ENCODE assay signal across 21 mouse cellular contexts in the genomic region with DNA sequence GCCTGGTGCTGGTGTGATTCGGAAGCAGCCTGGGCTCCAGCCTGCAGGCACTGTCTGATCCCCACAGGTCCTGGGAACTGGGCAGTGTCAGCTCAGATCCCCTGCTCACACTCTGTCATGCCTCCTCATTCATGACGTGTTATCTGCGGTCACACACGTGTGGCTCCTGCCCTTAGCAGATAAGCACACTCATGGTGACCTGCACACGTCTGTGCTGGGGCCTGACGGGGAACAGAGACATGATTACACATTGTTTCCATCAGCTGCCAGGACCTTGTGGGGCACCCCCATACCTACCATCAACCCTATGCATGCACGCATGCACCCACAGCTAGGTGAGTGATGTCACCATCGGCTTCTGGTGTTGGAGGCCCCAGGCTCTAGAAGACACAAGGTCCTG. TPM values are rescaled to one million over a fixed set of nuclear protein-coding genes. Genes with fewer than 3 reads are reported as not detected.
DNase-seq lines count a peak whose midpoint lies in the region; ATAC-seq and TF ChIP-seq lines count a peak whose summit lies in the region.
"Had no signal": no experiment of that assay in that cellular context is flagged by ENCODE, and none has a peak within 500 bp of the region (broad histone marks: within the 10 kb centered on the region; RNA-seq: fewer than 3 reads in every experiment).

No protein-coding gene starts in this region.

- no peak overlapping the region for H3K4me2 ChIP-seq in CH12.LX (ENCODE audit: insufficient read depth, low read depth, poor library complexity, severe bottlenecking)
- H3K4me2 ChIP-seq in liver, embryonic 15.5 days = peak overlapping the region; percentile 45
- H3K4me2 ChIP-seq: forebrain, embryonic 15.5 days; hindbrain, embryonic 13.5 days; limb, embryonic 12.5 days; lung, embryonic 14.5 days had no signal

- DNase-seq in CH12.LX (ENCODE audit: extremely low read depth) (peak; percentile 21), MEL (ENCODE audit: low read depth, low spot score) (peak; percentile 90)
- DNase-seq in cerebellum, adult 11-12 months = no peak
- DNase-seq in kidney, adult 18-20 months = no peak
- DNase-seq in thymus, postnatal 14 days = no peak
- no peak for DNase-seq in T-cell, adult 2 months (ENCODE audit: low spot score)
- DNase-seq: adrenal gland, postnatal 10 days; cerebellum, adult 2 months; cerebellum, postnatal 36 days; gastrocnemius, postnatal 36 days; lung, embryonic 14.5 days; lung, postnatal 36 days; thymus, adult 18-20 months had no signal

- TF ChIP-seq RAD21 in CH12.LX (IDR thresholded peaks at IDR 0.05; ENCODE audit: low read depth, low read length) (no peak), MEL (IDR thresholded peaks at IDR 0.05; ENCODE audit: low read depth, low read length) (no peak)

- in situ Hi-C loops in CH12.LX (cut with MboI; ENCODE audit: low pct_ligation_motif_present, low pct_unique_long_range_greater_than_20kb, low sequenced_read_pairs) = loop anchor here (5.0 kb wide), 1 partner anchor 37 kb away; no protein-coding TSS in a partner anchor

- H3K9me3 ChIP-seq in CH12.LX (replicated peaks; ENCODE audit: low read length) = no peaks in the 10 kb centered on the region
- no peaks in the 10 kb centered on the region for H3K9me3 ChIP-seq in MEL (replicated peaks; ENCODE audit: insufficient read depth, low read length)
- no peaks in the 10 kb centered on the region for H3K9me3 ChIP-seq in erythroblast, embryonic 14.5 days (ENCODE audit: control insufficient read depth, low read length)
- no peaks in the 10 kb centered on the region for H3K9me3 ChIP-seq in liver, embryonic 15.5 days (replicated peaks)
- H3K9me3 ChIP-seq: forebrain, embryonic 15.5 days; hindbrain, embryonic 13.5 days; limb, embryonic 12.5 days; midbrain, embryonic 10.5 days had no signal

- no peak overlapping the region for H3K9ac ChIP-seq in CH12.LX (ENCODE audit: insufficient read depth, low read depth)
- H3K9ac ChIP-seq in MEL (ENCODE audit: control insufficient read depth, low read depth, low read length, poor library complexity, severe bottlenecking) = peak overlapping the region; percentile 24; the same call in 1 of the 2 replicates
- H3K9ac ChIP-seq in liver, embryonic 15.5 days = no peak overlapping the region
- H3K9ac ChIP-seq: forebrain, embryonic 15.5 days; hindbrain, embryonic 13.5 days; limb, embryonic 12.5 days; lung, embryonic 14.5 days had no signal

- ATAC-seq in liver, embryonic 15.5 days (ENCODE audit: insufficient read depth) = peak; percentile 96
- ATAC-seq: forebrain, embryonic 15.5 days; inflammation-experienced regulatory T-cells, adult 6 months had no signal

- H3K27me3 ChIP-seq in CH12.LX (replicated peaks) (peaks cover 96% of the 10 kb centered on the region), MEL (ENCODE audit: control insufficient read depth in 1 of 2, insufficient read depth in 2 of 2, low read length in 2 of 2) (no peaks in the 10 kb centered on the region)
- peaks cover 20% of the 10 kb centered on the region for H3K27me3 ChIP-seq in erythroblast, embryonic 14.5 days (ENCODE audit: control insufficient read depth)
- H3K27me3 ChIP-seq in liver, embryonic 15.5 days = peaks cover 43% of the 10 kb centered on the region

- no peak overlapping the region for H3K4me3 ChIP-seq in CH12.LX (replicated peaks in 1 of 3; ENCODE audit: low read depth in 2 of 3, low read length in 2 of 3, poor library complexity in 1 of 3)
- peak overlapping the region; percentile 18 to 36; a peak in 3 of 4 replicates for H3K4me3 ChIP-seq in MEL (ENCODE audit: control insufficient read depth in 1 of 2, insufficient read depth in 1 of 2, low read depth in 2 of 2, low read length in 2 of 2)
- peak overlapping the region; percentile 67 for H3K4me3 ChIP-seq in erythroblast, embryonic 14.5 days (replicated peaks)
- no peak overlapping the region for H3K4me3 ChIP-seq in liver, embryonic 15.5 days (replicated peaks)
- H3K4me3 ChIP-seq: forebrain, embryonic 15.5 days; hindbrain, embryonic 13.5 days; limb, embryonic 12.5 days; midbrain, embryonic 10.5 days had no signal

- TF ChIP-seq EP300 in CH12.LX (IDR thresholded peaks at IDR 0.05; ENCODE audit: low read length) (no peak), MEL (IDR thresholded peaks at IDR 0.05; ENCODE audit: low read depth in 1 of 2, low read length in 2 of 2) (peak; percentile 86 to 91)

- dilution Hi-C loops in CH12.LX (cut with MboI; ENCODE audit: extremely low pct_ligation_motif_present, extremely low pct_unique_long_range_greater_than_20kb, low sequenced_read_pairs) = no loop called here

- H3K4me1 ChIP-seq in CH12.LX (ENCODE audit: control insufficient read depth in 1 of 2, insufficient read depth in 2 of 2) (peaks cover 4 to 10% of the 10 kb centered on the region in 2 experiments; a peak in 3 of 4 replicates), MEL (ENCODE audit: control insufficient read depth in 1 of 2, insufficient read depth in 2 of 2, low read length in 2 of 2) (peaks cover 0 to 14% of the 10 kb centered on the region in 2 experiments; a peak in 2 of 4 replicates)
- peaks cover 72% of the 10 kb centered on the region for H3K4me1 ChIP-seq in erythroblast, embryonic 14.5 days (ENCODE audit: control insufficient read depth)
- H3K4me1 ChIP-seq in liver, embryonic 15.5 days (replicated peaks) = peaks cover 43% of the 10 kb centered on the region
- H3K4me1 ChIP-seq: limb, embryonic 12.5 days had no signal

- 29% methylated on average over 8 of the region's 8 CpGs for WGBS in liver, embryonic 15.5 days (ENCODE audit: insufficient replicate concordance)

- TF ChIP-seq CTCF in CH12.LX (conservative IDR thresholded peaks at IDR 0.05 in 1 of 2, IDR thresholded peaks at IDR 0.05 in 1 of 2; ENCODE audit: low read depth in 2 of 2, low read length in 2 of 2) (no peak), MEL (IDR thresholded peaks at IDR 0.05 in 2 of 3, conservative IDR thresholded peaks at IDR 0.05 in 1 of 3; ENCODE audit: control insufficient read depth in 1 of 3, insufficient read depth in 1 of 3, low read depth in 2 of 3, low read length in 3 of 3, poor library complexity in 1 of 3, severe bottlenecking in 1 of 3) (no peak)

- H3K27ac ChIP-seq in CH12.LX (ENCODE audit: insufficient read depth, low read depth) (no peak overlapping the region), MEL (ENCODE audit: control insufficient read depth, low read depth, low read length) (no peak overlapping the region)
- peak overlapping the region; percentile 75 for H3K27ac ChIP-seq in liver, embryonic 15.5 days (replicated peaks)
- H3K27ac ChIP-seq: forebrain, embryonic 15.5 days; hindbrain, embryonic 13.5 days; limb, embryonic 12.5 days had no signal

- no peaks in the 10 kb centered on the region for H3K36me3 ChIP-seq in CH12.LX (replicated peaks in 1 of 2; ENCODE audit: control insufficient read depth in 1 of 2, insufficient read depth in 1 of 2, low read length in 1 of 2)
- no peaks in the 10 kb centered on the region; a peak in 1 of 4 replicates for H3K36me3 ChIP-seq in MEL (ENCODE audit: control insufficient read depth in 1 of 2, insufficient read depth in 2 of 2, low read length in 2 of 2)
- peaks cover 31% of the 10 kb centered on the region for H3K36me3 ChIP-seq in erythroblast, embryonic 14.5 days (ENCODE audit: control insufficient read depth)
- H3K36me3 ChIP-seq in liver, embryonic 15.5 days (replicated peaks) = no peaks in the 10 kb centered on the region
- H3K36me3 ChIP-seq: forebrain, embryonic 15.5 days; hindbrain, embryonic 13.5 days; limb, embryonic 12.5 days; midbrain, embryonic 10.5 days had no signal

- no peak for TF ChIP-seq POLR2A in CH12.LX (IDR thresholded peaks at IDR 0.05; ENCODE audit: low read depth, low read length)
- TF ChIP-seq POLR2A in MEL (IDR thresholded peaks at IDR 0.05; ENCODE audit: control insufficient read depth in 1 of 2, insufficient read depth in 1 of 2, low read depth in 1 of 2, low read length in 2 of 2, poor library complexity in 1 of 2) = no peak

- H3K79me2 ChIP-seq in CH12.LX (replicated peaks; ENCODE audit: control insufficient read depth, extremely low read depth, insufficient read depth, poor library complexity, severe bottlenecking) = no peaks in the 10 kb centered on the region
- no peaks in the 10 kb centered on the region for H3K79me2 ChIP-seq in MEL (ENCODE audit: control insufficient read depth, insufficient read depth, low read length, poor library complexity)

RNA-seq across cellular contexts. Expression of a gene that starts 26.1 kb away (rescaled TPM):
- total RNA-seq in CH12.LX (2012; rRNA removed) (not detected in 2 replicates), CH12.LX (2014; rRNA removed) (not detected in 2 replicates), MEL (2012; rRNA removed) (not detected in 2 replicates)
- polyA plus RNA-seq in CH12.LX (2012; ENCODE audit: insufficient read length, low read depth) (not detected in 2 replicates), MEL (2012; ENCODE audit: insufficient read depth in 1 of 2, insufficient read length in 2 of 2, low read depth in 1 of 2, low replicate concordance in 2 of 2, missing spikeins in 1 of 2) (under 1 TPM in 1 of 2 experiments, not detected in 1; 0.03 TPM)
- 11.7 and 12.9 TPM in 2 replicates for polyA plus RNA-seq in erythroblast, embryonic 14.5 days (2012)
- polyA plus RNA-seq in liver, embryonic 15.5 days (2015; fragmentation: Nextera tagmentation; extraction: Ambion mirVana) = 0.25 and 0.33 TPM in 2 replicates
- total RNA-seq: gastrocnemius, postnatal 36 days had no signal
- polyA plus RNA-seq: heart, postnatal 0 days had no signal

RNA-seq across cellular contexts. Expression of a gene that starts 31.9 kb away (rescaled TPM):
- total RNA-seq in CH12.LX (2012; rRNA removed) = not detected in 2 replicates
- not detected in 2 replicates for total RNA-seq in CH12.LX (2014; rRNA removed)
- not detected in 2 replicates for polyA plus RNA-seq in CH12.LX (2012; ENCODE audit: insufficient read length, low read depth)
- total RNA-seq in MEL (2012; rRNA removed) = 0.12 TPM in 1 of 2 replicates, not detected in the other
- polyA plus RNA-seq in MEL (2012; ENCODE audit: insufficient read depth in 1 of 2, insufficient read length in 2 of 2, low read depth in 1 of 2, low replicate concordance in 2 of 2, missing spikeins in 1 of 2) = not detected
- polyA plus RNA-seq in erythroblast, embryonic 14.5 days (2012) = 3.4 and 4.0 TPM in 2 replicates
- 57.8 and 69.3 TPM in 2 replicates for polyA plus RNA-seq in liver, embryonic 15.5 days (2015; fragmentation: Nextera tagmentation; extraction: Ambion mirVana)

RNA-seq across cellular contexts. Expression of a gene that starts 37.6 kb away (rescaled TPM):
- total RNA-seq in CH12.LX (2012; rRNA removed) (not detected in 2 replicates), CH12.LX (2014; rRNA removed) (not detected in 2 replicates), MEL (2012; rRNA removed) (not detected in 2 replicates)
- polyA plus RNA-seq in CH12.LX (2012; ENCODE audit: insufficient read length, low read depth) (not detected in 2 replicates), MEL (2012; ENCODE audit: insufficient read depth in 1 of 2, insufficient read length in 2 of 2, low read depth in 1 of 2, low replicate concordance in 2 of 2, missing spikeins in 1 of 2) (not detected)
- polyA plus RNA-seq in erythroblast, embryonic 14.5 days (2012) = 4.0 and 6.2 TPM in 2 replicates
- 59.0 and 70.3 TPM in 2 replicates for polyA plus RNA-seq in liver, embryonic 15.5 days (2015; fragmentation: Nextera tagmentation; extraction: Ambion mirVana)

RNA-seq across cellular contexts. Expression of a gene that starts 44.5 kb away (rescaled TPM):
- total RNA-seq in CH12.LX (2012; rRNA removed) = not detected in 2 replicates
- not detected in 2 replicates for total RNA-seq in CH12.LX (2014; rRNA removed)
- not detected in 2 replicates for polyA plus RNA-seq in CH12.LX (2012; ENCODE audit: insufficient read length, low read depth)
- total RNA-seq in MEL (2012; rRNA removed) = not detected in 2 replicates
- not detected for polyA plus RNA-seq in MEL (2012; ENCODE audit: insufficient read depth in 1 of 2, insufficient read length in 2 of 2, low read depth in 1 of 2, low replicate concordance in 2 of 2, missing spikeins in 1 of 2)
- 2.6 and 3.7 TPM in 2 replicates for polyA plus RNA-seq in erythroblast, embryonic 14.5 days (2012)
- 109 and 134 TPM in 2 replicates for polyA plus RNA-seq in liver, embryonic 15.5 days (2015; fragmentation: Nextera tagmentation; extraction: Ambion mirVana)

Comparison
In these comparisons a context has a peak if more than half of its experiments do, and no peak if none do; other contexts are left out.
1. DNase-seq: peak in CH12.LX (single experiment) and MEL (single experiment); none in cerebellum, adult 11-12 months (single experiment), kidney, adult 18-20 months (single experiment), thymus, postnatal 14 days (single experiment) and T-cell, adult 2 months (single experiment).
2. H3K4me3 ChIP-seq: peak in MEL (2 of 2) and erythroblast, embryonic 14.5 days (single experiment); none in CH12.LX (0 of 3) and liver, embryonic 15.5 days (single experiment).
3. RNA of a gene that starts 31.9 kb away (polyA plus RNA-seq): 57.8 to 69.3 TPM in liver, embryonic 15.5 days; 3.4 to 4.0 TPM in erythroblast, embryonic 14.5 days, not detected in CH12.LX and not detected in MEL; every median in the first group is over 10 times any median in the second.